Mouse (Mus musculus): ENCODE measurements around the gene D630045J12Rik.

GRCm38 (mm10) chr6:38096961-38097370 lies 156.8 kb downstream of the D630045J12Rik start:
- no peak for TF ChIP-seq USF1 (IDR thresholded peaks at IDR 0.05; ENCODE audit: low read depth)
- TF ChIP-seq CTCF (IDR thresholded peaks at IDR 0.05; ENCODE audit: control insufficient read depth, insufficient read depth, insufficient read length), result no peak
- no peak for TF ChIP-seq MAX (IDR thresholded peaks at IDR 0.05)
- no peak for TF ChIP-seq MYOD1 (IDR thresholded peaks at IDR 0.05; ENCODE audit: control insufficient read depth, insufficient read length, low read depth)
